In the genomic region with DNA sequence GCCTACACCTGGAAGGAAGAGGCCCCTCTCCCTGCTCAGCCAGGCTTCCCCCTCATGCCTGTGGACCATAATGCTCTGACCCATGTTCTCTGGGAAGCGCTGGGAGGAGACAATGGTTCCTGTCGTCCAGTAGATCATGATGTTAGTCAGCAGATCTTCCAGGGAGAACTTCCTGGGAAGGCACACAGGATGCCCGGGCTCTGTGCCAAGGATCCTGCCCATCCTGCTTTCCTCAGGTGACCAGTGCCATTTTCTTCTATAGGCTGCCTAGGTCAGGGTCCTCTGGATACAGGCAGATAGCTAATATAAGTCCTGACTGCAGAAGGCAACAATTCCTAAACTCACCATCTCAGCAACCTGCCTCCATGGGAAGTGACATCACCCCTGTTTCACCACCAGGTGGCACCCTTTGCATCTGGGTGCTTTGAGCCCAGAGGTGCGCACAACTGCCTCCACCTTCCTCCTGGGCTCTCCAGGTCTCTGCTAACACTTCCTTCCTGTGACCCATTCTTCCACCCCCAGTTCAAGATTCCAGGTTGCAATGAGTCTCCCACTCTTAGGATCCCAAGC, we compare ENCODE assay signal across 9 mouse cellular contexts. TPM values are rescaled to one million over a fixed set of nuclear protein-coding genes. Genes with fewer than 3 reads are reported as not detected.
DNase-seq lines count a peak whose midpoint lies in the region; ATAC-seq and TF ChIP-seq lines count a peak whose summit lies in the region.
"Had no signal": no experiment of that assay in that cellular context is flagged by ENCODE, and none has a peak within 500 bp of the region (broad histone marks: within the 10 kb centered on the region; RNA-seq: fewer than 3 reads in every experiment).

No protein-coding gene starts in this region.

- TF ChIP-seq CTCF in midbrain, postnatal 0 days (IDR thresholded peaks at IDR 0.05), result peak; percentile 62
- TF ChIP-seq CTCF in embryonic fibroblast, embryonic 13.5 days (IDR thresholded peaks at IDR 0.05; ENCODE audit: borderline replicate concordance, insufficient read depth, low read length), result peak; percentile 84

- ATAC-seq in midbrain, postnatal 0 days (ENCODE audit: low FRiP score), result no peak
- no peak for ATAC-seq in midbrain, embryonic 16.5 days
- ATAC-seq: Patski had no signal

- no peaks in the 10 kb centered on the region for H3K27me3 ChIP-seq in midbrain, postnatal 0 days (ENCODE audit: insufficient read depth, low read length)
- H3K27me3 ChIP-seq in midbrain, embryonic 16.5 days (ENCODE audit: control insufficient read depth, insufficient read depth, low read depth, low read length), result no peaks in the 10 kb centered on the region
- H3K27me3 ChIP-seq: Patski had no signal

- no peak for TF ChIP-seq POLR2A in embryonic fibroblast, embryonic 13.5 days (IDR thresholded peaks at IDR 0.05; ENCODE audit: low read depth, low read length)

- intact Hi-C loops in left cerebral cortex, postnatal 10 days (cut with DNase I), result no loop called here

- no peak overlapping the region for H3K27ac ChIP-seq in midbrain, postnatal 0 days (ENCODE audit: low read depth, low read length)
- no peak overlapping the region for H3K27ac ChIP-seq in midbrain, embryonic 16.5 days (ENCODE audit: low read length)
- H3K27ac ChIP-seq in embryonic fibroblast, embryonic 13.5 days (ENCODE audit: insufficient read depth, low read length), result no peak overlapping the region

- no peaks in the 10 kb centered on the region for H3K4me1 ChIP-seq in midbrain, postnatal 0 days (ENCODE audit: insufficient read depth, low read length)
- no peaks in the 10 kb centered on the region for H3K4me1 ChIP-seq in midbrain, embryonic 16.5 days (ENCODE audit: control insufficient read depth, insufficient read depth, low read length)
- H3K4me1 ChIP-seq in embryonic fibroblast, embryonic 13.5 days (ENCODE audit: control insufficient read depth, insufficient read depth, low read length), result no peaks in the 10 kb centered on the region

- WGBS in midbrain, postnatal 0 days, result 59% methylated on average over 4 of the region's 4 CpGs
- WGBS in midbrain, embryonic 16.5 days, result 66% methylated on average over 4 of the region's 4 CpGs

- no peak overlapping the region for H3K4me2 ChIP-seq in midbrain, postnatal 0 days (ENCODE audit: low read depth, low read length, poor library complexity, severe bottlenecking)
- no peak overlapping the region for H3K4me2 ChIP-seq in midbrain, embryonic 16.5 days (ENCODE audit: low read length)

- no peak overlapping the region for H3K9ac ChIP-seq in midbrain, postnatal 0 days (replicated peaks; ENCODE audit: low read length, poor library complexity, severe bottlenecking)
- no peak overlapping the region for H3K9ac ChIP-seq in midbrain, embryonic 16.5 days (ENCODE audit: low read depth, low read length)

- no peaks in the 10 kb centered on the region for H3K36me3 ChIP-seq in midbrain, postnatal 0 days (ENCODE audit: insufficient read depth, low read length)
- no peaks in the 10 kb centered on the region for H3K36me3 ChIP-seq in midbrain, embryonic 16.5 days (ENCODE audit: control insufficient read depth, insufficient read depth, low read length)

- no peaks in the 10 kb centered on the region for H3K9me3 ChIP-seq in midbrain, postnatal 0 days (ENCODE audit: low read length)
- no peaks in the 10 kb centered on the region for H3K9me3 ChIP-seq in midbrain, embryonic 16.5 days (replicated peaks; ENCODE audit: control insufficient read depth, low read length, poor library complexity, severe bottlenecking)

- no peak overlapping the region for H3K4me3 ChIP-seq in midbrain, postnatal 0 days (ENCODE audit: low read depth, low read length)
- H3K4me3 ChIP-seq in midbrain, embryonic 16.5 days (ENCODE audit: low read depth, low read length), result no peak overlapping the region
- no peak overlapping the region for H3K4me3 ChIP-seq in embryonic fibroblast, embryonic 13.5 days (ENCODE audit: insufficient read depth, low read length)

- DNase-seq in cerebellum, postnatal 10 days, result peak; percentile 23 to 26
- DNase-seq in cerebellum, postnatal 4 days (ENCODE audit: low spot score in 2 of 2), result no peak
- DNase-seq in midbrain, postnatal 0 days (ENCODE audit: low spot score), result no peak
- peak; percentile 39 for DNase-seq in mesoderm, embryonic 11.5 days (ENCODE audit: low read depth, low spot score)
- DNase-seq in cerebellum, postnatal 36 days, result no peak
- DNase-seq in left cerebral cortex, postnatal 10 days (ENCODE audit: extremely low spot score in 1 of 2, low spot score in 2 of 2), result no peak

RNA-seq across cellular contexts. Expression of a gene that starts 34.1 kb away (rescaled TPM):
- 4.8 and 6.4 TPM in 2 replicates for total RNA-seq in midbrain, postnatal 0 days (2014; rRNA removed)
- 1.3 and 1.7 TPM in 2 replicates for polyA plus RNA-seq in midbrain, postnatal 0 days (2015; fragmentation: Nextera tagmentation; extraction: Ambion mirVana)
- polyA plus RNA-seq in midbrain, embryonic 16.5 days (2015; fragmentation: Nextera tagmentation; extraction: Ambion mirVana), result 1.2 and 1.3 TPM in 2 replicates
- 44.4 and 45.2 TPM in 2 replicates for polyA plus RNA-seq in embryonic fibroblast, embryonic 13.5 days (2011; ENCODE audit: insufficient read length, low read depth, missing spikeins)
- 1 to 10 TPM; 4.2 to 5.3 TPM for total RNA-seq in left cerebral cortex, postnatal 10 days (2021)

RNA-seq across cellular contexts. Expression of a gene that starts 41.4 kb away (rescaled TPM):
- 0.38 TPM in 1 of 2 replicates, not detected in the other for total RNA-seq in midbrain, postnatal 0 days (2014; rRNA removed)
- polyA plus RNA-seq in midbrain, postnatal 0 days (2015; fragmentation: Nextera tagmentation; extraction: Ambion mirVana), result 0.41 and 0.42 TPM in 2 replicates
- polyA plus RNA-seq in midbrain, embryonic 16.5 days (2015; fragmentation: Nextera tagmentation; extraction: Ambion mirVana), result 0.26 TPM in 1 of 2 replicates, not detected in the other
- polyA plus RNA-seq in embryonic fibroblast, embryonic 13.5 days (2011; ENCODE audit: insufficient read length, low read depth, missing spikeins), result 2.5 and 2.7 TPM in 2 replicates
- 1 to 10 TPM; 1.5 to 2.6 TPM for total RNA-seq in left cerebral cortex, postnatal 10 days (2021)

RNA-seq across cellular contexts. Expression of a gene that starts 44.5 kb away (rescaled TPM):
- total RNA-seq in midbrain, postnatal 0 days (2014; rRNA removed), result 11.8 and 13.8 TPM in 2 replicates
- 9.7 and 10.6 TPM in 2 replicates for polyA plus RNA-seq in midbrain, postnatal 0 days (2015; fragmentation: Nextera tagmentation; extraction: Ambion mirVana)
- polyA plus RNA-seq in midbrain, embryonic 16.5 days (2015; fragmentation: Nextera tagmentation; extraction: Ambion mirVana), result 5.7 and 8.2 TPM in 2 replicates
- 156 and 205 TPM in 2 replicates for polyA plus RNA-seq in embryonic fibroblast, embryonic 13.5 days (2011; ENCODE audit: insufficient read length, low read depth, missing spikeins)
- 10 to 100 TPM; 12.3 to 12.7 TPM for total RNA-seq in left cerebral cortex, postnatal 10 days (2021)

Comparison
In these comparisons a context has a peak if more than half of its experiments do, and no peak if none do; other contexts are left out.
1. DNase-seq: peak in cerebellum, postnatal 10 days (2 of 2) and mesoderm, embryonic 11.5 days (single experiment); none in cerebellum, postnatal 4 days (0 of 2), midbrain, postnatal 0 days (single experiment), cerebellum, postnatal 36 days (0 of 2) and left cerebral cortex, postnatal 10 days (0 of 2).
2. RNA of a gene that starts 34.1 kb away (polyA plus RNA-seq): 44.4 to 45.2 TPM in embryonic fibroblast, embryonic 13.5 days; 1.3 to 1.7 TPM in midbrain, postnatal 0 days and 1.2 to 1.3 TPM in midbrain, embryonic 16.5 days; every median in the first group is over 10 times any median in the second.
3. RNA of a gene that starts 44.5 kb away (polyA plus RNA-seq): 156 to 205 TPM in embryonic fibroblast, embryonic 13.5 days; 9.7 to 10.6 TPM in midbrain, postnatal 0 days and 5.7 to 8.2 TPM in midbrain, embryonic 16.5 days; every median in the first group is over 10 times any median in the second.